Mouse (Mus musculus): Measurements from ENCODE around the gene BC005624. TPM values are rescaled to one million over a fixed set of nuclear protein-coding genes. Genes with fewer than 3 reads are reported as not detected.
"Not testable (repeated sequence)": the region's sequence is repeated elsewhere in the genome, so short reads cannot be mapped to it uniquely, and the experiment has no call there.

Gene BC005624
- polyA plus RNA-seq, 1 experiment from 2014 or later = 54.0 TPM

GRCm38 (mm10) chr2:30931922-30932321 is 50.1 kb downstream of the BC005624 start:
- H3K27ac ChIP-seq (replicated peaks; ENCODE audit: low read depth, low read length) = no peak overlapping the region
- no peaks in the 10 kb centered on the region for H3K9me3 ChIP-seq (replicated peaks; ENCODE audit: control insufficient read depth, low read length)
- no peak overlapping the region; the same call in 1 of the 2 replicates for H3K9ac ChIP-seq (replicated peaks; ENCODE audit: low read length)
- DNase-seq (ENCODE audit: low spot score) (no peak), ATAC-seq (replicated peaks; ENCODE audit: insufficient number of reproducible peaks, low FRiP score, low TSS enrichment, low read depth) (no peak)
- H3K4me2 ChIP-seq (ENCODE audit: low read depth, low read length) = no peak overlapping the region
- H3K4me1 ChIP-seq (ENCODE audit: control insufficient read depth, insufficient read depth, low read length) = peaks cover 8% of the 10 kb centered on the region
- no peaks in the 10 kb centered on the region for H3K36me3 ChIP-seq (replicated peaks; ENCODE audit: control insufficient read depth, insufficient read depth, low read depth, low read length)
- H3K27me3 ChIP-seq (ENCODE audit: control insufficient read depth, insufficient read depth, low read length) = no peaks in the 10 kb centered on the region
- H3K4me3 ChIP-seq (ENCODE audit: low read depth, low read length) = no peak overlapping the region
- 86% methylated on average over 3 of the region's 3 CpGs for WGBS

GRCm38 (mm10) chr2:30930846-30931245 is 51.2 kb downstream of the BC005624 start:
- WGBS = 81% methylated on average over 2 of the region's 2 CpGs

GRCm38 (mm10) chr2:30929483-30930045 is 52.4 kb downstream of the BC005624 start, which contains the start of gene Ptges:
Gene Ptges, minus strand, starts transcription at chr2:30929863.
- ATAC-seq (replicated peaks; ENCODE audit: insufficient number of reproducible peaks, low FRiP score, low TSS enrichment, low read depth) = no peak; the same call in 1 of the 2 replicates
- Histone ChIP-seq H3K4me3 (ENCODE audit: low read depth, low read length) (peak within 1 kb of the TSS; percentile 15; the same call in 1 of the 2 replicates), H3K9ac (replicated peaks; ENCODE audit: low read length) (peak within 1 kb of the TSS; percentile 28; the same call in 1 of the 2 replicates), H3K4me1 (ENCODE audit: control insufficient read depth, insufficient read depth, low read length) (peaks cover 8% of the 10 kb centered on the region), H3K36me3 (replicated peaks; ENCODE audit: control insufficient read depth, insufficient read depth, low read depth, low read length) (no peaks in the 10 kb centered on the region), H3K9me3 (replicated peaks; ENCODE audit: control insufficient read depth, low read length) (no peaks in the 10 kb centered on the region), H3K27ac (replicated peaks; ENCODE audit: low read depth, low read length) (no peak within 1 kb of the TSS), H3K4me2 (ENCODE audit: low read depth, low read length) (peak within 1 kb of the TSS; percentile 50), H3K27me3 (ENCODE audit: control insufficient read depth, insufficient read depth, low read length) (no peaks in the 10 kb centered on the region)
- peak; percentile 83 for DNase-seq (ENCODE audit: low spot score)
- WGBS = 2% methylated on average over 23 of the region's 23 CpGs

More at GRCm38 (mm10) chr2:30930846-30931245, 51.2 kb downstream of the BC005624 start:
- H3K9me3 ChIP-seq (replicated peaks; ENCODE audit: control insufficient read depth, low read length); H3K4me3 ChIP-seq (ENCODE audit: low read depth, low read length); H3K4me2 ChIP-seq (ENCODE audit: low read depth, low read length); ATAC-seq (replicated peaks; ENCODE audit: insufficient number of reproducible peaks, low FRiP score, low TSS enrichment, low read depth); DNase-seq (ENCODE audit: low spot score); H3K9ac ChIP-seq (replicated peaks; ENCODE audit: low read length); H3K36me3 ChIP-seq (replicated peaks; ENCODE audit: control insufficient read depth, insufficient read depth, low read depth, low read length); H3K4me1 ChIP-seq (ENCODE audit: control insufficient read depth, insufficient read depth, low read length); H3K27me3 ChIP-seq (ENCODE audit: control insufficient read depth, insufficient read depth, low read length); H3K27ac ChIP-seq (replicated peaks; ENCODE audit: low read depth, low read length): not testable (repeated sequence)

GRCm38 (mm10) chr2:30928893-30929482 is 53.0 kb downstream of the BC005624 start:
- 0 out of 2 replicates have a peak overlapping the region, but pooled peaks have one; percentile 15 for H3K4me3 ChIP-seq (ENCODE audit: low read depth, low read length)
- peaks cover 8% of the 10 kb centered on the region for H3K4me1 ChIP-seq (ENCODE audit: control insufficient read depth, insufficient read depth, low read length)
- ATAC-seq (replicated peaks; ENCODE audit: insufficient number of reproducible peaks, low FRiP score, low TSS enrichment, low read depth) (no peak), DNase-seq (ENCODE audit: low spot score) (peak; percentile 25)
- H3K9me3 ChIP-seq (replicated peaks; ENCODE audit: control insufficient read depth, low read length) = no peaks in the 10 kb centered on the region
- WGBS = 29% methylated on average over 12 of the region's 12 CpGs
- no peak overlapping the region for H3K9ac ChIP-seq (replicated peaks; ENCODE audit: low read length)
- no peaks in the 10 kb centered on the region for H3K36me3 ChIP-seq (replicated peaks; ENCODE audit: control insufficient read depth, insufficient read depth, low read depth, low read length)
- no peak overlapping the region for H3K27ac ChIP-seq (replicated peaks; ENCODE audit: low read depth, low read length)
- peak overlapping the region; percentile 50 for H3K4me2 ChIP-seq (ENCODE audit: low read depth, low read length)
- H3K27me3 ChIP-seq (ENCODE audit: control insufficient read depth, insufficient read depth, low read length) = no peaks in the 10 kb centered on the region

- Histone ChIP-seq H3K36me3 (replicated peaks; ENCODE audit: control insufficient read depth, insufficient read depth, low read depth, low read length) (no peaks in the 10 kb centered on the region), H3K4me3 (ENCODE audit: low read depth, low read length) (no peak overlapping the region), H3K27ac (replicated peaks; ENCODE audit: low read depth, low read length) (no peak overlapping the region), H3K9ac (replicated peaks; ENCODE audit: low read length) (no peak overlapping the region), H3K27me3 (ENCODE audit: control insufficient read depth, insufficient read depth, low read length) (no peaks in the 10 kb centered on the region), H3K9me3 (replicated peaks; ENCODE audit: control insufficient read depth, low read length) (no peaks in the 10 kb centered on the region), H3K4me1 (ENCODE audit: control insufficient read depth, insufficient read depth, low read length) (peaks cover 8% of the 10 kb centered on the region), H3K4me2 (ENCODE audit: low read depth, low read length) (no peak overlapping the region)
- DNase-seq (ENCODE audit: low spot score) (peak; percentile 92), ATAC-seq (replicated peaks; ENCODE audit: insufficient number of reproducible peaks, low FRiP score, low TSS enrichment, low read depth) (no peak; the same call in 1 of the 2 replicates)
- WGBS = 21% methylated on average over 14 of the region's 14 CpGs
Observed at GRCm38 (mm10) chr2:30927844-30928628, 54.0 kb downstream of the BC005624 start.

GRCm38 (mm10) chr2:30927151-30927781 is 54.7 kb downstream of the BC005624 start:
- Histone ChIP-seq H3K36me3 (replicated peaks; ENCODE audit: control insufficient read depth, insufficient read depth, low read depth, low read length) (no peaks in the 10 kb centered on the region), H3K4me3 (ENCODE audit: low read depth, low read length) (no peak overlapping the region), H3K9me3 (replicated peaks; ENCODE audit: control insufficient read depth, low read length) (no peaks in the 10 kb centered on the region), H3K4me2 (ENCODE audit: low read depth, low read length) (no peak overlapping the region), H3K27me3 (ENCODE audit: control insufficient read depth, insufficient read depth, low read length) (no peaks in the 10 kb centered on the region), H3K4me1 (ENCODE audit: control insufficient read depth, insufficient read depth, low read length) (peaks cover 8% of the 10 kb centered on the region), H3K27ac (replicated peaks; ENCODE audit: low read depth, low read length) (no peak overlapping the region; the same call in 1 of the 2 replicates), H3K9ac (replicated peaks; ENCODE audit: low read length) (no peak overlapping the region)
- DNase-seq (ENCODE audit: low spot score) (no peak), ATAC-seq (replicated peaks; ENCODE audit: insufficient number of reproducible peaks, low FRiP score, low TSS enrichment, low read depth) (no peak)
- WGBS = 41% methylated on average over 9 of the region's 9 CpGs

- Histone ChIP-seq H3K4me1 (ENCODE audit: control insufficient read depth, insufficient read depth, low read length) (peaks cover 8% of the 10 kb centered on the region), H3K36me3 (replicated peaks; ENCODE audit: control insufficient read depth, insufficient read depth, low read depth, low read length) (no peaks in the 10 kb centered on the region), H3K9ac (replicated peaks; ENCODE audit: low read length) (no peak overlapping the region), H3K9me3 (replicated peaks; ENCODE audit: control insufficient read depth, low read length) (no peaks in the 10 kb centered on the region), H3K27me3 (ENCODE audit: control insufficient read depth, insufficient read depth, low read length) (no peaks in the 10 kb centered on the region), H3K4me3 (ENCODE audit: low read depth, low read length) (no peak overlapping the region), H3K27ac (replicated peaks; ENCODE audit: low read depth, low read length) (no peak overlapping the region), H3K4me2 (ENCODE audit: low read depth, low read length) (no peak overlapping the region)
- WGBS = 72% methylated on average over 4 of the region's 4 CpGs
- no peak for DNase-seq (ENCODE audit: low spot score)
- no peak for ATAC-seq (replicated peaks; ENCODE audit: insufficient number of reproducible peaks, low FRiP score, low TSS enrichment, low read depth)
Observed at GRCm38 (mm10) chr2:30926381-30926780, 55.6 kb downstream of the BC005624 start.

Data from embryonic facial prominence, embryonic 11.5 days (tissue).